Mouse (Mus musculus) thymus, adult 2 months (tissue): ENCODE data around the gene Rundc3a.

Source experiments
- CTCF ChIP-seq: fragments of 200-500 bp; IDR thresholded peaks from 2 replicates; pipeline ENCODE4 v1.5.1; 2012; ENCODE audit warnings: mild to moderate bottlenecking, control low read depth, low read length, moderate library complexity, borderline replicate concordance; ENCODE audit not compliant: control insufficient read depth, poor library complexity, insufficient read depth; ENCODE audit errors: extremely low read depth
- POLR2A ChIP-seq: fragments of 200-500 bp; IDR thresholded peaks from 2 replicates; pipeline ENCODE4 v1.6.1; 2012; ENCODE audit warnings: mild to moderate bottlenecking, low read length, control low read depth, moderate library complexity; ENCODE audit not compliant: control insufficient read depth, poor library complexity, insufficient read depth; ENCODE audit errors: extremely low read depth

- no peak for TF ChIP-seq POLR2A
- no peak for TF ChIP-seq CTCF
Observed at GRCm38 (mm10) chr11:102373646-102374045, 19.6 kb upstream of the Rundc3a start.
